Mouse (Mus musculus): ENCODE measurements at regions not wholly inside any gene's neighbourhood (a gene's known extent, or its start where the extent isn't known, plus 50 kb on each side); places are given as distances from the start of the nearest gene placed in this dataset.

GRCm38 (mm10) chr8:103823541-103823940 lies 277.9 kb upstream of the Cdh5 start:
- no peak for DNase-seq

GRCm38 (mm10) chr8:103824747-103825146 lies 276.7 kb upstream of the Cdh5 start:
- no peak for DNase-seq

- no peak for DNase-seq
Measured at GRCm38 (mm10) chr8:103825289-103825688, 276.1 kb upstream of the Cdh5 start.

- DNase-seq = no peak
Measured at GRCm38 (mm10) chr8:103830416-103830815, 271.0 kb upstream of the Cdh5 start.

GRCm38 (mm10) chr8:103839990-103840389 lies 261.4 kb upstream of the Cdh5 start:
- DNase-seq = no peak

GRCm38 (mm10) chr8:103845964-103846363 lies 255.5 kb upstream of the Cdh5 start:
- no peak for DNase-seq

GRCm38 (mm10) chr8:103846382-103846976 lies 254.9 kb upstream of the Cdh5 start:
- DNase-seq = no peak

GRCm38 (mm10) chr8:103849785-103850184 lies 251.6 kb upstream of the Cdh5 start:
- no peak for DNase-seq

- no peak for DNase-seq
Measured at GRCm38 (mm10) chr8:103851286-103851685, 250.1 kb upstream of the Cdh5 start.

GRCm38 (mm10) chr8:103853048-103853447 lies 248.4 kb upstream of the Cdh5 start:
- no peak for DNase-seq

GRCm38 (mm10) chr8:103855291-103855690 lies 246.1 kb upstream of the Cdh5 start:
- DNase-seq = no peak

GRCm38 (mm10) chr8:103859130-103859529 lies 242.3 kb upstream of the Cdh5 start:
- no peak for DNase-seq

GRCm38 (mm10) chr8:103873598-103874502 lies 227.6 kb upstream of the Cdh5 start:
- DNase-seq = no peak

GRCm38 (mm10) chr8:103874506-103874905 lies 226.9 kb upstream of the Cdh5 start:
- no peak for DNase-seq

GRCm38 (mm10) chr8:103879505-103879904 lies 221.9 kb upstream of the Cdh5 start:
- DNase-seq = no peak

GRCm38 (mm10) chr8:103880431-103881145 lies 220.8 kb upstream of the Cdh5 start:
- no peak for DNase-seq

GRCm38 (mm10) chr8:103881146-103881486 lies 220.3 kb upstream of the Cdh5 start:
- no peak for DNase-seq

GRCm38 (mm10) chr8:103884873-103885780 lies 216.3 kb upstream of the Cdh5 start:
- DNase-seq = no peak

GRCm38 (mm10) chr8:103894589-103894988 lies 206.8 kb upstream of the Cdh5 start:
- no peak for DNase-seq

GRCm38 (mm10) chr8:103895132-103895531 lies 206.3 kb upstream of the Cdh5 start:
- DNase-seq = no peak

- DNase-seq = no peak
Measured at GRCm38 (mm10) chr8:103897463-103897862, 204.0 kb upstream of the Cdh5 start.

GRCm38 (mm10) chr8:103902516-103902915 lies 198.9 kb upstream of the Cdh5 start:
- no peak for DNase-seq

GRCm38 (mm10) chr8:103903635-103904034 lies 197.8 kb upstream of the Cdh5 start:
- DNase-seq = no peak

Measured in thymus, postnatal 4 days (tissue).